Mouse (Mus musculus) CH12.LX (cell line): Measurements from ENCODE around the gene Frmd5. TPM values are rescaled to one million over a fixed set of nuclear protein-coding genes. Genes with fewer than 3 reads are reported as not detected.

Source experiments
- DNase-seq: peaks from one replicate; pipeline ENCODE4 v3.0.0-alpha.2; 2013; ENCODE audit errors: extremely low read depth
- H3K27ac ChIP-seq: 2 replicates; pipeline ENCODE4 v1.5.1; 2012; ENCODE audit warnings: low read depth, mild to moderate bottlenecking, control low read depth, moderate library complexity; ENCODE audit not compliant: insufficient read depth
- H3K27me3 ChIP-seq: replicated peaks from 2 replicates; pipeline ENCODE3; 2012; ENCODE audit warnings: inconsistent platforms
- H3K36me3 ChIP-seq, 2 experiments: replicated peaks in 1 of 2; 2 replicates each; pipeline versions ENCODE3 to v1.6.1; 2012; ENCODE audit warnings: inconsistent platforms in 1 of 2, low read length in 1 of 2, mild to moderate bottlenecking in 1 of 2, mixed read lengths in 1 of 2, moderate library complexity in 1 of 2; ENCODE audit not compliant: control insufficient read depth in 1 of 2, insufficient read depth in 1 of 2
- H3K4me1 ChIP-seq, 2 experiments: 2 replicates each; pipeline ENCODE4 v1.6.1; 2012; ENCODE audit warnings: inconsistent platforms in 1 of 2, moderate library complexity in 1 of 2; ENCODE audit not compliant: insufficient read depth in 2 of 2, control insufficient read depth in 1 of 2
- H3K4me2 ChIP-seq: 2 replicates; pipeline ENCODE4 v1.6.1; 2012; ENCODE audit warnings: low read depth, mild to moderate bottlenecking, control low read depth; ENCODE audit not compliant: poor library complexity, insufficient read depth, severe bottlenecking
- H3K4me3 ChIP-seq, 3 experiments: fragments of 150-350 bp in 1 of 3; sonication (generic) in 1 of 3; replicated peaks in 1 of 3; 2 replicates each; pipeline versions ENCODE3 to v1.5.1; 2011 to 2012; ENCODE audit warnings: low read depth in 2 of 3, low read length in 2 of 3, mild to moderate bottlenecking in 2 of 3, moderate library complexity in 2 of 3, control low read depth in 1 of 3, improper control_type of control experiment in 1 of 3, inconsistent platforms in 1 of 3, mixed read lengths in 1 of 3; ENCODE audit not compliant: poor library complexity in 1 of 3
- H3K79me2 ChIP-seq: replicated peaks from 2 replicates; pipeline ENCODE4 v1.6.1; 2012; ENCODE audit warnings: mild to moderate bottlenecking, moderate library complexity; ENCODE audit not compliant: control insufficient read depth, poor library complexity, insufficient read depth, severe bottlenecking; ENCODE audit errors: extremely low read depth
- H3K9ac ChIP-seq: 2 replicates; pipeline ENCODE4 v1.6.1; 2012; ENCODE audit warnings: low read depth, mild to moderate bottlenecking, control low read depth, moderate library complexity; ENCODE audit not compliant: insufficient read depth
- H3K9me3 ChIP-seq: replicated peaks from 2 replicates; pipeline ENCODE3; 2012; ENCODE audit warnings: low read length, inconsistent platforms, mixed read lengths
- BHLHE40 ChIP-seq: IDR thresholded peaks from 2 replicates; pipeline ENCODE4 v1.6.1; 2011; ENCODE audit warnings: mild to moderate bottlenecking, low read depth, low read length, improper control_type of control experiment
- CHD2 ChIP-seq: IDR thresholded peaks from 2 replicates; pipeline ENCODE4 v1.6.1; 2011; ENCODE audit warnings: low read length, improper control_type of control experiment
- CTCF ChIP-seq, 2 experiments: IDR thresholded peaks in 1 of 2; conservative IDR thresholded peaks in 1 of 2; 2 replicates each; pipeline ENCODE4 v1.5.1; 2011 to 2012; ENCODE audit warnings: low read depth in 2 of 2, low read length in 2 of 2, improper control_type of control experiment in 1 of 2, inconsistent platforms in 1 of 2, mild to moderate bottlenecking in 1 of 2, moderate library complexity in 1 of 2
- E2F4 ChIP-seq: IDR thresholded peaks from 2 replicates; pipeline ENCODE4 v1.6.1; 2011; ENCODE audit warnings: low read depth, low read length, improper control_type of control experiment; ENCODE audit not compliant: insufficient replicate concordance
- ELF1 ChIP-seq: IDR thresholded peaks from 2 replicates; pipeline ENCODE4 v1.6.1; 2014; ENCODE audit warnings: low read depth, mild to moderate bottlenecking, inconsistent platforms, low read length, improper control_type of control experiment
- EP300 ChIP-seq: IDR thresholded peaks from 2 replicates; pipeline ENCODE4 v1.6.1; 2011; ENCODE audit warnings: low read length, improper control_type of control experiment
- ETS1 ChIP-seq: conservative IDR thresholded peaks from 2 replicates; pipeline ENCODE4 v1.6.1; 2012; ENCODE audit warnings: low read depth, mild to moderate bottlenecking, inconsistent platforms, low read length, improper control_type of control experiment, moderate library complexity
- GABPA ChIP-seq: IDR thresholded peaks from 2 replicates; pipeline ENCODE4 v1.6.1; 2012; ENCODE audit warnings: low read depth, low read length, improper control_type of control experiment, inconsistent platforms; ENCODE audit not compliant: insufficient replicate concordance
- IRF4 ChIP-seq: IDR thresholded peaks from 2 replicates; pipeline ENCODE4 v1.6.1; 2014; ENCODE audit warnings: low read depth, mild to moderate bottlenecking, inconsistent platforms, low read length, improper control_type of control experiment
- MAX ChIP-seq: IDR thresholded peaks from 2 replicates; pipeline ENCODE4 v1.6.1; 2011; ENCODE audit warnings: low read length, improper control_type of control experiment
- MXI1 ChIP-seq: IDR thresholded peaks from 2 replicates; pipeline ENCODE4 v1.6.1; 2011; ENCODE audit warnings: mild to moderate bottlenecking, low read depth, low read length, improper control_type of control experiment
- NELFE ChIP-seq: IDR thresholded peaks from 2 replicates; pipeline ENCODE4 v1.6.1; 2011; ENCODE audit warnings: low read depth, low read length, improper control_type of control experiment
- NRF1 ChIP-seq: IDR thresholded peaks from 2 replicates; pipeline ENCODE4 v1.6.1; 2014; ENCODE audit warnings: low read depth, mild to moderate bottlenecking, inconsistent platforms, low read length, improper control_type of control experiment, moderate library complexity
- POLR2A ChIP-seq: IDR thresholded peaks from 2 replicates; pipeline ENCODE4 v1.6.1; 2011; ENCODE audit warnings: low read depth, mild to moderate bottlenecking, improper control_type of control experiment, low read length
- RAD21 ChIP-seq: IDR thresholded peaks from 2 replicates; pipeline ENCODE4 v1.6.1; 2011; ENCODE audit warnings: low read depth, mild to moderate bottlenecking, low read length, improper control_type of control experiment, moderate library complexity
- RCOR1 ChIP-seq: conservative IDR thresholded peaks from 2 replicates; pipeline ENCODE4 v1.6.1; 2012; ENCODE audit warnings: low read depth, mild to moderate bottlenecking, inconsistent platforms, low read length, improper control_type of control experiment
- TCF12 ChIP-seq: IDR thresholded peaks from 2 replicates; pipeline ENCODE4 v1.6.1; 2014; ENCODE audit warnings: low read depth, mild to moderate bottlenecking, inconsistent platforms, low read length, improper control_type of control experiment
- UBTF ChIP-seq: IDR thresholded peaks from 2 replicates; pipeline ENCODE4 v1.6.1; 2012; ENCODE audit warnings: low read depth, mild to moderate bottlenecking, inconsistent platforms, low read length, improper control_type of control experiment, moderate library complexity
- ZC3H11A ChIP-seq: IDR thresholded peaks from 2 replicates; pipeline ENCODE4 v1.6.1; 2012; ENCODE audit warnings: low read depth, mild to moderate bottlenecking, inconsistent platforms, low read length, improper control_type of control experiment
- ZMIZ1 ChIP-seq: IDR thresholded peaks from 2 replicates; pipeline ENCODE4 v1.6.1; 2012; ENCODE audit warnings: low read depth, mild to moderate bottlenecking, inconsistent platforms, low read length, improper control_type of control experiment
- ZNF384 ChIP-seq: IDR thresholded peaks from 2 replicates; pipeline ENCODE4 v1.6.1; 2012; ENCODE audit warnings: low read depth, low read length, improper control_type of control experiment, inconsistent platforms
- dilution Hi-C: fragments of 300-500 bp; cut with MboI; formaldehyde crosslinking; loops from 2 replicates; pipeline ENCODE4 v1.14.3; 2020; ENCODE audit warnings: low sequenced_read_pairs; ENCODE audit not compliant: extremely low pct_unique_long_range_greater_than_20kb, extremely low pct_ligation_motif_present
- in situ Hi-C: fragments of 300-500 bp; cut with MboI; formaldehyde crosslinking; loops from 3 replicates; pipeline ENCODE4 v1.14.3; 2019; ENCODE audit warnings: low sequenced_read_pairs, low pct_ligation_motif_present, low pct_unique_long_range_greater_than_20kb, mixed read lengths
- polyA plus RNA-seq: library from polyadenylated mRNA; unstranded; fragments of >175 nt; gene quantifications from 2 replicates; pipeline ENCODE4 v1.2.1, GENCODE M21; 2012; ENCODE audit warnings: low read depth; ENCODE audit not compliant: insufficient read length
- total RNA-seq, 2 experiments: library from RNA; depleted of rRNA; stranded (reverse); fragments of 300-350 nt in 1 of 2; fragments of >200 nt in 1 of 2; gene quantifications; 2 replicates each; pipeline ENCODE4 v1.2.3; 2012 to 2014

Gene Frmd5
- total and polyA plus RNA-seq, 3 experiments: 1.9 to 3.5 (median 3.2) TPM

GRCm38 (mm10) chr2:121582809-121583376 is 224.0 kb downstream of the Frmd5 start:
- peaks cover 0 to 2% of the 10 kb centered on the region in 2 experiments; a peak in 2 of 4 replicates for H3K4me1 ChIP-seq
- TF ChIP-seq ELF1 (no peak), UBTF (no peak), EP300 (no peak), GABPA (no peak), ZNF384 (no peak), IRF4 (no peak), CTCF (conservative IDR thresholded peaks at IDR 0.05 in 1 of 2, IDR thresholded peaks at IDR 0.05 in 1 of 2; ENCODE audit: low read depth in 2 of 2, low read length in 2 of 2) (no peak), MAX (no peak), TCF12 (no peak), RCOR1 (no peak), BHLHE40 (no peak), NRF1 (no peak), ETS1 (no peak), NELFE (no peak), CHD2 (no peak), MXI1 (no peak), E2F4 (no peak), RAD21 (no peak), ZC3H11A (no peak), POLR2A (no peak)
- no peaks in the 10 kb centered on the region for H3K9me3 ChIP-seq
- H3K4me2 ChIP-seq: no peak overlapping the region
- H3K27ac ChIP-seq: no peak overlapping the region
- dilution Hi-C loops (no loop called here), in situ Hi-C loops (no loop called here)
- DNase-seq: no peak
- no peaks in the 10 kb centered on the region for H3K36me3 ChIP-seq
- H3K27me3 ChIP-seq: no peaks in the 10 kb centered on the region
- H3K4me3 ChIP-seq: no peak overlapping the region
- H3K9ac ChIP-seq: no peak overlapping the region
- H3K79me2 ChIP-seq: no peaks in the 10 kb centered on the region

GRCm38 (mm10) chr2:121575741-121576201 is 231.1 kb downstream of the Frmd5 start:
- H3K27ac ChIP-seq: no peak overlapping the region
- DNase-seq: no peak
- no peaks in the 10 kb centered on the region for H3K9me3 ChIP-seq
- in situ Hi-C loops (loop anchor here (5.0 kb wide), 1 partner anchor 97 kb away; no protein-coding TSS in a partner anchor), dilution Hi-C loops (no loop called here)
- H3K4me3 ChIP-seq: no peak overlapping the region
- no peaks in the 10 kb centered on the region for H3K79me2 ChIP-seq
- H3K36me3 ChIP-seq: peaks cover 0 to 7% of the 10 kb centered on the region in 2 experiments
- peaks cover 8 to 35% of the 10 kb centered on the region in 2 experiments for H3K4me1 ChIP-seq
- no peak for TF ChIP-seq ZMIZ1
- no peak for TF ChIP-seq E2F4
- no peak for TF ChIP-seq ELF1
- no peak overlapping the region for H3K9ac ChIP-seq
- H3K27me3 ChIP-seq: no peaks in the 10 kb centered on the region
- no peak overlapping the region for H3K4me2 ChIP-seq
